Mouse (Mus musculus) liver, embryonic 13.5 days (tissue): ENCODE data around the gene Olfr62. TPM values are rescaled to one million over a fixed set of nuclear protein-coding genes. Genes with fewer than 3 reads are reported as not detected.

Experiments used
- ATAC-seq: fragments of 200-750 bp; cut with Nextera tagmentation; 2 replicates; pipeline ENCODE4 v1.8.0; 2017; ENCODE audit warnings: low read depth, mild to moderate bottlenecking, moderate number of reproducible peaks, moderate library complexity
- DNase-seq: peaks from one replicate; pipeline ENCODE4 v3.0.0; 2022
- H3K27ac ChIP-seq: fragments of 300-500 bp; sonication (generic); 2 replicates; pipeline ENCODE4 v1.5.1; 2015; ENCODE audit warnings: moderate library complexity, mild to moderate bottlenecking, inconsistent platforms
- H3K27me3 ChIP-seq: fragments of 300-500 bp; sonication (generic); 2 replicates; pipeline ENCODE4 v1.6.1; 2015; ENCODE audit warnings: mild to moderate bottlenecking, inconsistent platforms
- H3K36me3 ChIP-seq: fragments of 300-500 bp; sonication (generic); 2 replicates; pipeline ENCODE4 v1.6.1; 2015; ENCODE audit warnings: mild to moderate bottlenecking, inconsistent platforms
- H3K4me1 ChIP-seq: fragments of 300-500 bp; sonication (generic); replicated peaks from 2 replicates; pipeline ENCODE4 v1.6.1; 2015; ENCODE audit warnings: inconsistent platforms
- H3K4me2 ChIP-seq: fragments of 300-500 bp; sonication (generic); 2 replicates; pipeline ENCODE4 v1.6.1; 2015; ENCODE audit warnings: inconsistent platforms, mild to moderate bottlenecking, moderate library complexity
- H3K4me3 ChIP-seq: fragments of 300-500 bp; sonication (generic); replicated peaks from 2 replicates; pipeline ENCODE4 v1.5.1; 2015; ENCODE audit warnings: mild to moderate bottlenecking, inconsistent platforms
- H3K9ac ChIP-seq: fragments of 300-500 bp; sonication (generic); 2 replicates; pipeline ENCODE4 v1.6.1; 2015; ENCODE audit warnings: mild to moderate bottlenecking, inconsistent platforms
- H3K9me3 ChIP-seq: fragments of 300-500 bp; sonication (generic); replicated peaks from 2 replicates; pipeline ENCODE4 v1.6.1; 2016; ENCODE audit warnings: inconsistent platforms
- WGBS: fragments of 180-500 bp; shearing (Covaris S2); methylation state at CpG from one replicate; pipeline ENCODE4 v1.1.7; 2015; ENCODE audit not compliant: insufficient replicate concordance; 5-methylcytosine and 5-hydroxymethylcytosine counted together
- polyA plus RNA-seq: library from polyadenylated mRNA; unstranded; fragments of >200 nt; fragmentation: Nextera tagmentation; extraction: Ambion mirVana; gene quantifications from 2 replicates; pipeline ENCODE4 v1.2.1, GENCODE M21; 2015

Olfr62 gene
- polyA plus RNA-seq: not detected in 2 replicates

DNA sequence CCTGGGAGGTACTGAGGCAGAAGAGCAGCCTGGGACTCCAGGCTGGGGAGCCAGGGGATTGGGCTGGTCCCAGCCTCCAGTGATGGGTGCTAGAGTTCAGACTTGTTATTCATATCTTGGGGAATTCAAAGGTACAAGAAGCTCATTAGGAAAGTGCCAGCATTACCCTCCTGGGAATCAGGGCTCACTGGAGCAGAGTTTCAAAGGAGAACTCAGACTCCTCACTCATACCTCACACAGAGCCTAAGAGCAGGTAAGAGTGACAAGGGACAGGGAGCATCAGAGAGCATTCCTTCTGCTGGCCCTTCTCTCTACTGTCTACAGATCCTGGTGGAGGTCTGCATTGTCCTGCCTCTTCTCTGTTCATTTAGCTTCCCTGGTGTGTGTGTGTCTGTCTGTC, at the start of gene Olfr62:
TSS of gene Olfr62 (plus strand) at position 301 of the 400 bp plus-strand sequence.
- H3K27me3 ChIP-seq: no peaks in the 10 kb centered on the region
- DNase-seq (no peak), ATAC-seq (no peak)
- H3K36me3 ChIP-seq: no peaks in the 10 kb centered on the region
- no peak within 1 kb of the TSS for H3K4me2 ChIP-seq
- no peaks in the 10 kb centered on the region for H3K4me1 ChIP-seq
- no peaks in the 10 kb centered on the region for H3K9me3 ChIP-seq
- no peak within 1 kb of the TSS for H3K4me3 ChIP-seq
- no peak within 1 kb of the TSS for H3K9ac ChIP-seq
- H3K27ac ChIP-seq: no peak within 1 kb of the TSS

DNA sequence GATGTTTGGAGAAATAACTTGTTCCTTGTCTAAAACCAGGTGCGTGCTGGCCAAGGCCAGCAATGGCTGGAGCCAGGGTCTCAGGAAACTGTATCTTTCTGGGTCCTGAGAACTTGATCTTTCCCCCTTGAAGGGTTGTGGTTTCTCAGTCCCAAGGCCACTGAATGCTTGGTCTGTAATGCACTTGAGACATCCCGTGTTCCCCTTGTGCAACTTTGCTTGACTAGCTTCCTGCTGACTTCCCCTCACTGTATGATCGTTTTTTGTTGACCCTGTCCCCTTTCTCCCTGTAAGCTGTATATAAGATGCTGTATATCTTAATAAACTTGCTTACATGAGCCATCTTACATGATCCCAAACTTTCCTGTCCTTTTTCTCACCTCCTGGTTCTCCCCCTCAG, 48.9 kb upstream of the Olfr62 start:
- Histone ChIP-seq H3K9ac (no peak overlapping the region), H3K36me3 (no peaks in the 10 kb centered on the region), H3K4me1 (no peaks in the 10 kb centered on the region), H3K27me3 (peaks cover 8% of the 10 kb centered on the region), H3K27ac (no peak overlapping the region), H3K4me3 (no peak overlapping the region), H3K9me3 (no peaks in the 10 kb centered on the region), H3K4me2 (no peak overlapping the region)
- DNase-seq (no peak), ATAC-seq (no peak)
- 21% methylated on average over 3 of the region's 3 CpGs for WGBS

DNA sequence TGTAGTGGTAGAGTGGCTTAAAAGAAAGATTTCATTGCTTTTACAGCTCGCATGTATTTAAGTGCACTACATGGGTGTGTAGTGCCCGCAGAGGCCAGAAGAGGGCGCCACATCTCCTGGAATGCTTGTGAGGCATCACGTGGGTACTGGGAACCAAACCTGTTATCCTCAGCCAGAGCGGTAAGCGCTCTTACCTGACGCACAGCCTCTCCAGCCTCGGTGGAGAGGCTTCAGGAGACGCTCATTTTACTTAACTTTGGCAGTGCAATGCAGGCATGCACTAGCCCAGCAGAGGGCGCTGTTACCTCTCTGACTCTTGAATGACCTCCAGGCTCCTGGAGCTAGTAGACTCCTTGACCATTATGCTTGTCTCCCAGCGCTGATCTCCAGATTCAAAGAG, 46.1 kb upstream of the Olfr62 start:
- DNase-seq (peak; percentile 18), ATAC-seq (no peak)
- Histone ChIP-seq H3K36me3 (no peaks in the 10 kb centered on the region), H3K4me2 (no peak overlapping the region), H3K4me3 (no peak overlapping the region), H3K4me1 (no peaks in the 10 kb centered on the region), H3K9ac (no peak overlapping the region), H3K9me3 (no peaks in the 10 kb centered on the region), H3K27me3 (peaks cover 8% of the 10 kb centered on the region), H3K27ac (no peak overlapping the region)
- 18% methylated on average over 11 of the region's 11 CpGs for WGBS

DNA sequence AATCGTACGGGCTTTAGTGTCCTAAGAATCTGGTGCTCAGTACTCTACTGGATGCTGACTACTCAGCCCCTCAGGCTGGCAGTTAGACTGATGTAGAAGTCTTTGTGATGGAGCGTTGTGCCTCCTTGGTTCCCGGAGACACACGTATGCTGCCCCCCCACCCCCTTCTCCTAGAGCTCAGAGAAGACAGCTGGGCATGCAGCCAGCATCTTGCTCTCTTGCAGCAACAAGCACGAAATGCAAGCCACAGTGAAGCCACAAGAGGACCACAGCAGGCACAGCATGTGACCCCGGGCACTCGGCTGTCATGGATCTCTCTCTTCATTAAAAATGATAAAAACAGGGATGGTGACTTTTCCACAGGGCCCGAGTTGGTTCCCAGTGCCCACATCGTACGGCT, 43.3 kb upstream of the Olfr62 start:
- H3K4me2 ChIP-seq: no peak overlapping the region
- peaks cover 1% of the 10 kb centered on the region; the same call in 1 of the 2 replicates for H3K27me3 ChIP-seq
- WGBS: 73% methylated on average over 11 of the region's 11 CpGs
- ATAC-seq (no peak), DNase-seq (no peak)
- H3K9me3 ChIP-seq: no peaks in the 10 kb centered on the region
- peaks cover 3% of the 10 kb centered on the region; the same call in 1 of the 2 replicates for H3K4me1 ChIP-seq
- H3K36me3 ChIP-seq: no peaks in the 10 kb centered on the region
- H3K9ac ChIP-seq: no peak overlapping the region
- H3K4me3 ChIP-seq: no peak overlapping the region
- H3K27ac ChIP-seq: no peak overlapping the region

DNA sequence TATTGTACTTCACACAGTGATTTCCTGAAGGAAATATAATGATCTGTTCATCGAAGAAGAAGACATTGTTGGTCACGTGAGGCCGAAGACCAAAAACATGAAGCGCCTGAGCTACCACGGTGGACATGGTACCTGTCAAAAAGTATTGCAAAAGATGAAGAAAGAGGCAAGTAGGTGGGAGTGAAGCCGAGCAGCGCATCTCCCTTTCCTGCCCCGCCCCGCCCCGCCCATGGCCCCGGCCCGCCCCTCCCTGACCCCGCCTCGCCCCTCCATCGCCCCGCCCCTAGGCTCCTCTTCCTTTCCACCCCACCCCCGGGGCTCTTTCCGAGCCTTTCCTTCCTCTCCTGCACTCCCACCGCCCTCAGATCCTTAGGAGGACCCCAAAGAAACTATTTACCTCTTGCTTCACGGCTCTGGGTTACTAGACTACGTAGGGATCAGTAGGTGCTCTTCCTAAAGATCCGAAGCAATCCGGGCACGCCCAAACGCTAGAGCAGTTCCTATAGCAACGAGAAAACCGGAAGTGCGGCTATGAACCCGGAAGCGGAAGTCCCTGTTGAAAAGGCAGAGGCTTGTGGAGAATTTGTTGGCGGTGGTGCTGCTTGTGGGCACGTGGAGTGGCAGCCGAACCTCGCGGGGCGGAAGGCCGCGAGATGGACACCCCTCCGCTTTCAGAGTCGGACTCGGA, 38.3 kb upstream of the Olfr62 start, which contains the start of the genes Cfap57 and Ebna1bp2:
TSS of gene Cfap57 (minus strand) at position 499 of the 688 bp plus-strand sequence.
TSS of gene Ebna1bp2 (plus strand) at position 521 of the 688 bp plus-strand sequence.
- Histone ChIP-seq H3K27me3 (no peaks in the 10 kb centered on the region), H3K9ac (peak within 1 kb of the TSS; percentile 79), H3K36me3 (peaks cover 29% of the 10 kb centered on the region), H3K9me3 (no peaks in the 10 kb centered on the region), H3K4me3 (peak within 1 kb of the TSS; percentile 85), H3K27ac (peak within 1 kb of the TSS; percentile 51; the same call in 1 of the 2 replicates), H3K4me2 (peak within 1 kb of the TSS; percentile 93), H3K4me1 (peaks cover 16% of the 10 kb centered on the region)
- 1% methylated on average over 40 of the region's 41 CpGs for WGBS
- DNase-seq (peak; percentile 87), ATAC-seq (peak; percentile 89)

DNA sequence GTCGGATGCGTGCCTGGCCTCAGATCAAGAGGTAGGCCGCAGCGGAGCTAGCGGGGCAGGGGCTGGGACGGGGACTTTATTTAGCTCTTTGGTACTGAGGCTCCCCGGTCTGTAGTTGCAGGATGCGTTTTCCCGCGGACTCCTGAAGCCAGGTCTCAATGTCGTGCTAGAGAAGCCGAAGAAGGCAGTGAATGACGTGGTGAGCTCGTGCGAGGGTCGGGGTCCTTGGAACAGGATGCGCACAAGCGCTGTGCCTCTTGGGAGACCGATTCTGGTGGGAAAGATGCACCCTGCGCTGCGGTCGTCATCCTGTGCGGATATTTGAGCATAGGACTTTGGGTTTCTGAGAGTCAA, 37.8 kb upstream of the Olfr62 start:
- Histone ChIP-seq H3K4me1 (peaks cover 16% of the 10 kb centered on the region), H3K9me3 (no peaks in the 10 kb centered on the region), H3K27ac (peak overlapping the region; percentile 51; the same call in 1 of the 2 replicates), H3K4me2 (peak overlapping the region; percentile 93), H3K36me3 (peaks cover 34% of the 10 kb centered on the region), H3K4me3 (peak overlapping the region; percentile 85), H3K27me3 (no peaks in the 10 kb centered on the region), H3K9ac (peak overlapping the region; percentile 79)
- peak; percentile 17; the same call in 1 of the 2 replicates for ATAC-seq
- no peak for DNase-seq
- under 1% methylated on average over 23 of the region's 23 CpGs for WGBS

DNA sequence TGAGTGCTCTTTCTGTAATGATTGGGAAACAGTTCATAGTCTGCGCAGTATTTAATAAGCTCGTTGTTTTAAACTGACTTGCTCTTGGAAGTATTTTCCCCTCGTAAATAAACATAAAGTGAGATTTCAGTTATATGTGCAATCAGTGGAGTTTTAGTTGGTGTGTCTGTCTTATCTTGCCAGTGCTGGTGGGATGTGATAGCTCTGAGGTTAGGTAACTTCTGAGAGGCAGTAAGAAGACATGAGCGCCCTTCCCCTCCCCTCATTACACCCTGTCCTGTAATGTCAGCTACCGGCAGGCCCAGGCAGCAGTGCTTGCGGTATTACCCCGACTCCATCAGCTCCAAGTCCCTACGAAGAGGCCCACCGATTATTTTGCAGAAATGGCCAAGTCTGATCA, 37.0 kb upstream of the Olfr62 start:
- Histone ChIP-seq H3K27me3 (no peaks in the 10 kb centered on the region), H3K4me3 (peak overlapping the region; percentile 85), H3K4me2 (peak overlapping the region; percentile 93), H3K9ac (peak overlapping the region; percentile 79), H3K9me3 (no peaks in the 10 kb centered on the region), H3K27ac (no peak overlapping the region), H3K36me3 (peaks cover 43% of the 10 kb centered on the region), H3K4me1 (peaks cover 16% of the 10 kb centered on the region)
- 29% methylated on average over 9 of the region's 9 CpGs for WGBS
- ATAC-seq (0 out of 2 replicates have a peak, but pooled peaks have one; percentile 35), DNase-seq (peak; percentile 17)

DNA sequence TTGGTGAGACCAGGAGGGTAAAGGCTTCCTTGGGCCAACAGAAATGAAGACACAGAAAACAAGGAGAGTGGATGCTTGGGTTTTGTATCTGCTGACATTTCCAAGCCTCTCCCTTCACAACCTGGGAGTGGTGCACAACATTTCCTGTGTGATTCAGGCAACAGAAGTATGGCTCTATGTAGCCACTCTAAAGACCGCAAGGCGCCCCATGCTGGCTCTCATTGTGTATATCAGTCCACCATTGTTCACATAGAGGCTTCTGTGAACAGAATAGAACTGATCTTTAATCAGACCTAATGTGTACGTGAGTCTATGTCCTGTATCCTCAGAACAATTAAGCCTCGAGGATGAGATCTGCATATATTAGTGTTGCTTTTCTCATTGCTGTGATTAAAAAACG, 28.5 kb upstream of the Olfr62 start:
- no peaks in the 10 kb centered on the region for H3K27me3 ChIP-seq
- H3K4me3 ChIP-seq: no peak overlapping the region
- ATAC-seq: no peak
- no peak overlapping the region for H3K4me2 ChIP-seq
- no peak overlapping the region for H3K9ac ChIP-seq
- H3K9me3 ChIP-seq: no peaks in the 10 kb centered on the region
- no peak for DNase-seq
- 85% methylated on average over 5 of the region's 5 CpGs for whole genome bisulfite sequencing
- no peak overlapping the region for H3K27ac ChIP-seq
- H3K36me3 ChIP-seq: peaks cover 51% of the 10 kb centered on the region
- H3K4me1 ChIP-seq: no peaks in the 10 kb centered on the region

DNA sequence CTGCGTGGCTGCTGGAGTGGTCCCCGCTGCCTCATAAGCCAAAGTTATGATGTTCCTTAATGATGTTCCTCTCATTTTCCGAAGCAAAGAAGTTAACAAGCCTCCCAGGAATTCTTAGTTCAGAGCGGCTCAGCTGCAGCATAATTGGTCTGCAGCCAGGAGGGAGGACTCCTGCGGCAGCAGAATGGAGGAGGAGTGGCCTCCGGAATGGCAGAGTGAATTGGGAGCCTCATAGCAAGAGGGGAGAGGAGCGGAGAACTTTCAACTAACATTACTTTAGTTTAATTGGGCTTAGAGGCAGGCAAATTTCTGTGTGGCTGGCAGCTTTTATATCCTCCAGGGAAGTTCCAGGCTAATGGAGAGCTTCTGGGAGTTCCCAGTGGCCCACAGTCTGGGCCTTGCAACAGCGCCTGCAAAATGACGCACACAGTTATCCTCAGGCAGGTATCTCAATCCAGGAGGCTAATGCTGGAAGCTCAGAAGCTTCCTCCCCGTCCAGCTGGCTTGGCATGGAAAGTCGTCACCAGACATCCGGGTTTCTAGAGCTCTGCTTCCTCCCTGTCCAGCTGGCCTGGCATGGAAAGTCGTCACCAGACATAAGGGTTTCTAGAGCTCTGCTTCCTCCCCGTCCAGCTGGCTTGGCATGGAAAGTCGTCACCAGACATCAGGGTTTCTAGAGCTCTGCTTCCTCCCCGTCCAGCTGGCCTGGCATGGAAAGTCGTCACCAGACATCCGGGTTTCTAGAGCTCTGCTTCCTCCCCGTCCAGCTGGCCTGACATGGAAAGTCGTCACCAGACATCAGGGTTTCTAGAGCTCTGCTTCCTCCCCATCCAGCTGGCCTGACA, 16.2 kb upstream of the Olfr62 start:
- WGBS: 38% methylated on average over 20 of the region's 20 CpGs

DNA sequence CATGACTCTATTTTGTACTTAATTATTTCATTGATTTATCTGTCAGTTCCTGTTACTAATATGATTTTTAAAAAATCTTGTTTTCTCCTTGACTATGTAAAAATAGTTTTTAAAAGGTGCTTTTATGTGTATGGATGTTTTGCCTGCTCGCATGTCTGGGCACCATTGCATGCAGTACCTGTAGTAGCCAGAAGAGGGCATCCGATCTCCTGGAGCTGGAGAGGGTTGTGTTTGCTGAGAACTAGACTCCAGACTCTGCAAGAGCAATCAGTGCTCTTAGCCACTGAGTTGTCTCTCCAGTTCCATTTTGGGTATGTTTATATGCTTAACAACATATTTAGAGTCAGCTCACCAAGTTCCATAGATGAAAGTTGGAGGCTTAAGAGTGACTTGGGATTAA, 13.5 kb upstream of the Olfr62 start:
- Histone ChIP-seq H3K9ac (no peak overlapping the region), H3K27ac (no peak overlapping the region), H3K4me2 (no peak overlapping the region), H3K36me3 (no peaks in the 10 kb centered on the region), H3K4me3 (no peak overlapping the region), H3K4me1 (no peaks in the 10 kb centered on the region), H3K9me3 (no peaks in the 10 kb centered on the region), H3K27me3 (no peaks in the 10 kb centered on the region)
- ATAC-seq: no peak
- DNase-seq: no peak
- WGBS: 7% methylated on average over 2 of the region's 2 CpGs

More for the DNA sequence above, 16.2 kb upstream of the Olfr62 start:
- no peak overlapping the region for H3K4me2 ChIP-seq
- H3K27ac ChIP-seq: no peak overlapping the region
- H3K4me3 ChIP-seq: no peak overlapping the region
- no peak overlapping the region for H3K9ac ChIP-seq
- H3K27me3 ChIP-seq: no peaks in the 10 kb centered on the region
- no peaks in the 10 kb centered on the region for H3K4me1 ChIP-seq
- ATAC-seq (no peak), DNase-seq (no peak)
- H3K36me3 ChIP-seq: no peaks in the 10 kb centered on the region
- no peaks in the 10 kb centered on the region for H3K9me3 ChIP-seq

DNA sequence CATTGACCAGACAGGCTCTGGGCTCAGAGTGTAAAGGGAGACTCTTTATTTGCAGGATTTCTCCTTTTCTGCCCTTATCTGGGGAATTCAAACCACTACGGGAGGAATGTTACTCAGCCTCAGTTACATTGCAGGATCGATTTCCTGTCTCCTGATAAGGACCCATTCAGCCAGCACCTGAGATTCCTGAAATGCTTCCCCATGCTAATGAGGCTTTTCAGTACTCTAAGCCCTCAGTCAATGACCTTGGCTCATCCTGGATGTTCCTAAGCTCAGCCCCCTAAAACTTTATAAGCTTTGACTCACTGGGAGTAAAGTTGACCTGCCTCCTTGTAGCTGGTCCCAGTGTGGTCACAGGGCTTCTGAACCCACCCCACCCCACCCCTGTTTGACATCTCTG, 28.3 kb downstream of the Olfr62 start:
- H3K36me3 ChIP-seq: no peaks in the 10 kb centered on the region
- no peak overlapping the region for H3K9ac ChIP-seq
- H3K27ac ChIP-seq: no peak overlapping the region
- H3K4me2 ChIP-seq: no peak overlapping the region
- WGBS: 15% methylated on average over 2 of the region's 2 CpGs
- no peaks in the 10 kb centered on the region for H3K4me1 ChIP-seq
- H3K9me3 ChIP-seq: no peaks in the 10 kb centered on the region
- no peak overlapping the region for H3K4me3 ChIP-seq
- DNase-seq (no peak), ATAC-seq (no peak)
- no peaks in the 10 kb centered on the region for H3K27me3 ChIP-seq
